Mouse (Mus musculus) hindbrain, embryonic 13.5 days (tissue): Measurements from ENCODE around the gene Nipa2. TPM values are rescaled to one million over a fixed set of nuclear protein-coding genes. Genes with fewer than 3 reads are reported as not detected.
"Not testable (repeated sequence)": the region's sequence is repeated elsewhere in the genome, so short reads cannot be mapped to it uniquely, and the experiment has no call there.

Experiments used
- ATAC-seq: fragments of 200-750 bp; cut with Nextera tagmentation; 2 replicates; pipeline ENCODE4 v1.8.0; 2017; ENCODE audit warnings: moderate TSS enrichment; ENCODE audit not compliant: low FRiP score
- H3K27ac ChIP-seq: fragments of 300-500 bp; sonication (generic); 2 replicates; pipeline ENCODE4 v1.5.1; 2015; ENCODE audit warnings: inconsistent platforms, mild to moderate bottlenecking, moderate library complexity
- H3K27me3 ChIP-seq: fragments of 300-500 bp; sonication (generic); 2 replicates; pipeline ENCODE4 v1.6.1; 2015; ENCODE audit warnings: mild to moderate bottlenecking, inconsistent platforms
- H3K36me3 ChIP-seq: fragments of 300-500 bp; sonication (generic); 2 replicates; pipeline ENCODE4 v1.6.1; 2015; ENCODE audit warnings: mild to moderate bottlenecking, inconsistent platforms
- H3K4me1 ChIP-seq: fragments of 300-500 bp; sonication (generic); replicated peaks from 2 replicates; pipeline ENCODE4 v1.6.1; 2015; ENCODE audit warnings: inconsistent platforms
- H3K4me2 ChIP-seq: fragments of 300-500 bp; sonication (generic); 2 replicates; pipeline ENCODE4 v1.6.1; 2015; ENCODE audit warnings: inconsistent platforms, mild to moderate bottlenecking, moderate library complexity
- H3K4me3 ChIP-seq: fragments of 300-500 bp; sonication (generic); 2 replicates; pipeline ENCODE4 v1.5.1; 2015; ENCODE audit warnings: mild to moderate bottlenecking, inconsistent platforms
- H3K9ac ChIP-seq: fragments of 300-500 bp; sonication (generic); 2 replicates; pipeline ENCODE4 v1.6.1; 2015; ENCODE audit warnings: mild to moderate bottlenecking, inconsistent platforms
- H3K9me3 ChIP-seq: fragments of 300-500 bp; sonication (generic); 2 replicates; pipeline ENCODE4 v1.6.1; 2016; ENCODE audit warnings: inconsistent platforms
- WGBS: fragments of 180-500 bp; shearing (Covaris S2); methylation state at CpG from one replicate; pipeline ENCODE4 v1.1.7; 2015; 5-methylcytosine and 5-hydroxymethylcytosine counted together
- polyA plus RNA-seq: library from polyadenylated mRNA; unstranded; fragments of >200 nt; fragmentation: Nextera tagmentation; extraction: Ambion mirVana; gene quantifications from 2 replicates; pipeline ENCODE4 v1.2.1, GENCODE M21; 2015

Nipa2 gene
- polyA plus RNA-seq, 1 experiment from 2014 or later = 38.4 TPM

DNA sequence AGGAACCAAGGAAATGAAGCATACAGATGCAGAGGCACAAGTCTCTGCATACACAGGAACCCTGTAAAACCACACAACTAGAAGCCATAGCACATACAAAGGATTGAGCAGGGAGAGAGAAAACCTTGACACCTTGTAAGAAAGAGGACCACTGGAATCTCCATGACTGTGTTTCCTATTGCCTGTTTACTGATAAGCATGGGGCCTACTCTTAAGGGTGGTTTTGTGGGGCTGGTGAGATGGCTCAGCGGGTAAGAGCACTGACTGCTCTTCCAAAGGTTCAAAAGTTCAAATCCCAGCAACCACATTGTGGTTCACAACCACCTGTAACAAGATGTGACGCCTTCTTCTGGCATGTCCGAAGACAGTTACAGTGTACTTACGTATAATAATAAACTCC lies 35.0 kb downstream of the Nipa2 start:
- H3K27me3 ChIP-seq = no peaks in the 10 kb centered on the region
- no peak for ATAC-seq
- no peak overlapping the region for H3K4me2 ChIP-seq
- H3K4me3 ChIP-seq = no peak overlapping the region
- H3K4me1 ChIP-seq = no peaks in the 10 kb centered on the region
- H3K27ac ChIP-seq = no peak overlapping the region
- H3K36me3 ChIP-seq = peaks cover 67% of the 10 kb centered on the region
- H3K9ac ChIP-seq = no peak overlapping the region
- H3K9me3 ChIP-seq = no peaks in the 10 kb centered on the region
- 93% methylated on average over 4 of the region's 4 CpGs for WGBS

DNA sequence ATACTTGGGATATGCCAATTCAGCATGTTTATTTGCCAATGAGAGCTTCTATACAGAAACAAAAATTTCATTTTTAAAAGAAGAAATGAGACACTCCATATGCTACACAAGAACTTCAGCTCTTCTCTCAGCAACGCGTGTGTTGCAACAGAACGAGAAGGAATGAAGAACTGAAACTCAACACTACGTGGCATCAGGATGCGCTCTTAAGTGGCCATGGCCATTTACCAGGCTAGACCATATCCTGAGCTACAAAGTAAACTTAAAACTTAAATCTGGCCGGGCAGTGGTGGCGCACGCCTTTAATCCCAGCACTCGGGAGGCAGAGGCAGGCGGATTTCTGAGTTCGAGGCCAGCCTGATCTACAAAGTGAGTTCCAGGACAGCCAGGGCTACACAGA lies 43.9 kb downstream of the Nipa2 start:
- H3K9ac ChIP-seq, ATAC-seq, H3K27me3 ChIP-seq, H3K4me3 ChIP-seq, H3K27ac ChIP-seq, H3K4me2 ChIP-seq, H3K4me1 ChIP-seq, H3K9me3 ChIP-seq: not testable (repeated sequence)
- WGBS = 96% methylated on average over 11 of the region's 11 CpGs
- H3K36me3 ChIP-seq = peaks cover 90% of the 10 kb centered on the region

- no peaks in the 10 kb centered on the region for H3K9me3 ChIP-seq
- no peak overlapping the region for H3K27ac ChIP-seq
- H3K4me2 ChIP-seq = no peak overlapping the region
- no peak overlapping the region for H3K4me3 ChIP-seq
- WGBS = 93% methylated on average over 5 of the region's 5 CpGs
- H3K4me1 ChIP-seq = no peaks in the 10 kb centered on the region
- H3K27me3 ChIP-seq = no peaks in the 10 kb centered on the region
- H3K36me3 ChIP-seq = peaks cover 84% of the 10 kb centered on the region
- H3K9ac ChIP-seq = no peak overlapping the region
- ATAC-seq = no peak
Observed at GRCm38 (mm10) chr7:55912118-55912517, 50.2 kb downstream of the Nipa2 start.

- no peaks in the 10 kb centered on the region for H3K27me3 ChIP-seq
- H3K27ac ChIP-seq = no peak overlapping the region
- no peaks in the 10 kb centered on the region for H3K4me1 ChIP-seq
- no peak overlapping the region for H3K4me2 ChIP-seq
- 87% methylated on average over 8 of the region's 8 CpGs for WGBS
- no peak for ATAC-seq
- H3K36me3 ChIP-seq = peaks cover 80% of the 10 kb centered on the region
- H3K4me3 ChIP-seq = no peak overlapping the region
- H3K9me3 ChIP-seq = no peaks in the 10 kb centered on the region
- H3K9ac ChIP-seq = no peak overlapping the region
Observed at GRCm38 (mm10) chr7:55911371-55911770, 50.9 kb downstream of the Nipa2 start.

- H3K9ac ChIP-seq = no peak overlapping the region
- H3K4me3 ChIP-seq = no peak overlapping the region
- peaks cover 80% of the 10 kb centered on the region for H3K36me3 ChIP-seq
- H3K4me2 ChIP-seq = no peak overlapping the region
- H3K27ac ChIP-seq = no peak overlapping the region
- H3K9me3 ChIP-seq = no peaks in the 10 kb centered on the region
- no peaks in the 10 kb centered on the region for H3K27me3 ChIP-seq
- ATAC-seq = no peak
- 87% methylated on average over 2 of the region's 2 CpGs for WGBS
- H3K4me1 ChIP-seq = no peaks in the 10 kb centered on the region
Observed at GRCm38 (mm10) chr7:55910356-55910755, 51.9 kb downstream of the Nipa2 start.

DNA sequence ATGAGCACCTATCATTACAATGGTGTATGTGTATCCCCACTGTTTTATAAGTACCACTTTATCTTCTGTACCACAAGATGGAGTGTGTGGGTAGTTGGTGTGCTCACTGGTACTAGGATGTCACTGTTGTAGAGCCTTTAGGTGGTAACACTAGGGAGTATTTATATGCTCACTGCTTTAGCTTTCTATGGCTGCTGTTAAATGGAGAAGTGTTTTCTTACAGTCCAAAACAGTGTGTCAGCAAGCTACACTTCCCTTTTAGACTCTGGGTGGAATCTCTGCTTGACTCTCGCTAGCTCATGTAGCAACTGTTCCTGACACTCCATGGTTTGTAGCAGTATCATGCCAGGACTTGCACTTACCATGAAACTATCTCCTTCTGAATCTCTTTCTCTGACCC lies 52.8 kb downstream of the Nipa2 start:
- H3K4me2 ChIP-seq = no peak overlapping the region
- no peak overlapping the region for H3K4me3 ChIP-seq
- H3K4me1 ChIP-seq = no peaks in the 10 kb centered on the region
- H3K9me3 ChIP-seq = no peaks in the 10 kb centered on the region
- H3K9ac ChIP-seq = no peak overlapping the region
- H3K27ac ChIP-seq = no peak overlapping the region
- ATAC-seq = no peak
- 95% methylated on average over 1 of the region's 1 CpGs for WGBS
- H3K27me3 ChIP-seq = no peaks in the 10 kb centered on the region
- peaks cover 76% of the 10 kb centered on the region for H3K36me3 ChIP-seq

DNA sequence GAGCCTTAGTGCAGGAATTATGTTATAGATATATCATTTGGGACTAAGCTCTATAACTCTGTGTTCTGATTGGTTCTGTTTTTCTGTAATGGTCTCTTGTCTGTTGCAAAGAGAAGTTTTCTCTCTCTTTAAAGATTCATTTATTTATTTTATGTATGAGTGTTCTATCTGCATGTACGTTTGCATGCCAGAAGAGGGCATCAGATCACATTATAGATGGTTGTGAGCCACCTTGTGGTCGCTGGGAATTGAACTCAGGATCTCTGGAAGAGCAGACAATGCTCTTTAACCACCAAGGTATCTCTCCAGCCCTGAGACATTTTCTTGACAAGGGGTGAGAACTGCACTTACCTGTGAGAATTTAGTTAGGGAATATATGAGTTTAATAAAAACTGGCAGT lies 56.8 kb downstream of the Nipa2 start:
- no peaks in the 10 kb centered on the region for H3K9me3 ChIP-seq
- no peak overlapping the region for H3K9ac ChIP-seq
- no peaks in the 10 kb centered on the region for H3K4me1 ChIP-seq
- H3K27ac ChIP-seq = no peak overlapping the region
- H3K27me3 ChIP-seq = no peaks in the 10 kb centered on the region
- H3K4me3 ChIP-seq = no peak overlapping the region
- 79% methylated on average over 2 of the region's 2 CpGs for WGBS
- no peak for ATAC-seq
- no peak overlapping the region for H3K4me2 ChIP-seq
- H3K36me3 ChIP-seq = peaks cover 75% of the 10 kb centered on the region

- Histone ChIP-seq H3K4me1 (no peaks in the 10 kb centered on the region), H3K4me2 (no peak overlapping the region), H3K27me3 (no peaks in the 10 kb centered on the region), H3K36me3 (peaks cover 78% of the 10 kb centered on the region), H3K27ac (no peak overlapping the region), H3K4me3 (no peak overlapping the region), H3K9me3 (no peaks in the 10 kb centered on the region), H3K9ac (no peak overlapping the region)
- no peak for ATAC-seq
- 88% methylated on average over 5 of the region's 5 CpGs for WGBS
Observed at GRCm38 (mm10) chr7:55903766-55904165, 58.5 kb downstream of the Nipa2 start.

GRCm38 (mm10) chr7:55891797-55892196 lies 70.5 kb downstream of the Nipa2 start:
- WGBS = 90% methylated on average over 11 of the region's 11 CpGs
- no peaks in the 10 kb centered on the region for H3K27me3 ChIP-seq
- no peak overlapping the region for H3K4me3 ChIP-seq
- H3K4me1 ChIP-seq = no peaks in the 10 kb centered on the region
- peaks cover 49% of the 10 kb centered on the region for H3K36me3 ChIP-seq
- no peaks in the 10 kb centered on the region for H3K9me3 ChIP-seq
- H3K27ac ChIP-seq = no peak overlapping the region
- H3K4me2 ChIP-seq = no peak overlapping the region
- no peak overlapping the region for H3K9ac ChIP-seq
- no peak for ATAC-seq

- H3K9ac ChIP-seq = no peak overlapping the region
- no peak overlapping the region for H3K27ac ChIP-seq
- ATAC-seq = no peak
- H3K27me3 ChIP-seq = no peaks in the 10 kb centered on the region
- H3K4me3 ChIP-seq = no peak overlapping the region
- no peak overlapping the region for H3K4me2 ChIP-seq
- peaks cover 45% of the 10 kb centered on the region for H3K36me3 ChIP-seq
- no peaks in the 10 kb centered on the region for H3K9me3 ChIP-seq
- H3K4me1 ChIP-seq = no peaks in the 10 kb centered on the region
Observed at GRCm38 (mm10) chr7:55890731-55891130, 71.5 kb downstream of the Nipa2 start.

- H3K4me2 ChIP-seq = no peak overlapping the region
- H3K9me3 ChIP-seq = no peaks in the 10 kb centered on the region
- H3K27ac ChIP-seq = no peak overlapping the region
- H3K4me3 ChIP-seq = no peak overlapping the region
- peaks cover 44% of the 10 kb centered on the region for H3K36me3 ChIP-seq
- 93% methylated on average over 4 of the region's 4 CpGs for WGBS
- no peaks in the 10 kb centered on the region for H3K27me3 ChIP-seq
- no peak for ATAC-seq
- no peaks in the 10 kb centered on the region for H3K4me1 ChIP-seq
- no peak overlapping the region for H3K9ac ChIP-seq
Observed at GRCm38 (mm10) chr7:55889996-55890395, 72.3 kb downstream of the Nipa2 start.

DNA sequence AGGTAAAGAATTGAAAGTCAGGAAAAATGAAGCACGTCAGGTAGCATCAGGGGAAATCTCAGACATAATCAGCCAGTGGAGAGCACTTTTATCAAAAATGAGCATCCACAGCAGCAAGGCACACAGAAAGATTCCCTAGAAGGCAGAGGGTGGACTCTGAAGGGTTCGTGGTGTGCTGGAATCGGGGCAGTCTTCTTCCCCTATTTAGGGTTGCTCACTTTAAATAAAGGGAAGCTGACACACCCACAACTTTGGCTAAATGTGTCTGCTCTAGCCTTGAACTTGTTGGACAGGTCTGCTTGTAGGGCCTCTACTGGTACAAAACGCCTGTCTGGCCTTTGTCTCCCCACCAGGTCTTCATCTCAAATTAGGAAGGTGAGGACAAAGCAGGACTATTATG lies 73.7 kb downstream of the Nipa2 start:
- Histone ChIP-seq H3K9me3 (no peaks in the 10 kb centered on the region), H3K9ac (no peak overlapping the region), H3K4me3 (no peak overlapping the region), H3K36me3 (peaks cover 39% of the 10 kb centered on the region), H3K27ac (no peak overlapping the region), H3K4me2 (no peak overlapping the region), H3K4me1 (no peaks in the 10 kb centered on the region), H3K27me3 (no peaks in the 10 kb centered on the region)
- WGBS = 96% methylated on average over 4 of the region's 4 CpGs
- ATAC-seq = no peak
